Mouse (Mus musculus): Measurements from ENCODE around the gene Ppox. TPM values are rescaled to one million over a fixed set of nuclear protein-coding genes. Genes with fewer than 3 reads are reported as not detected.

The Ppox gene
- total and polyA plus RNA-seq, 2 experiments from 2014 or later, result 23.3 to 30.6 TPM

DNA sequence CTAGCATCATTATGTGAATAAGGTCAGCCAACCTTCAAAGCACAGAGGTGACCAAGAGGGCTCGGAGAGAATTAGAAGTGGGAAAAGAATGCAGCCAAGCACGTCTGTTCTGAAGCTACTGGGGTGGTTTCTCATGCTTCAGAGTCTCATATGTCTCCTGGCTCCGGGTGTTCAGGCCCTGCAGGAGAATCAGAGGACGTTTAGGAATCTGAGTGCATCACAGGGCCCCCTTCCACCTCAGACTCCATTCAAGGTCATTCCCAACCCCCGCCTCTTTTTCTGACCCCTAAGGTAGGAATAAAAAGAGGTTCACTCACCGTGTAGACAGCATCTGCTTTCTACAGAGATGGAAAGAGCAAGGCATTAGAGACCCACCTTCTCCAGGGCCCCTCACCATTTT is 51.2 kb downstream of the Ppox start:
- TF ChIP-seq CTCF (IDR thresholded peaks at IDR 0.05; ENCODE audit: low read depth), result no peak
- Histone ChIP-seq H3K4me1 (ENCODE audit: insufficient read depth) (no peaks in the 10 kb centered on the region), H3K9me3 (ENCODE audit: low read length) (no peaks in the 10 kb centered on the region), H3K36me3 (ENCODE audit: insufficient read depth) (peaks cover 14% of the 10 kb centered on the region), H3K4me2 (ENCODE audit: low read depth) (no peak overlapping the region), H3K27ac (ENCODE audit: low read depth, low read length) (no peak overlapping the region), H3K9ac (no peak overlapping the region), H3K27me3 (ENCODE audit: insufficient read depth, low read length) (no peaks in the 10 kb centered on the region), H3K4me3 (ENCODE audit: low read depth, low read length) (no peak overlapping the region)
- no peak for ATAC-seq
- 35% methylated on average over 6 of the region's 6 CpGs for WGBS
- DNase-seq, result no peak

DNA sequence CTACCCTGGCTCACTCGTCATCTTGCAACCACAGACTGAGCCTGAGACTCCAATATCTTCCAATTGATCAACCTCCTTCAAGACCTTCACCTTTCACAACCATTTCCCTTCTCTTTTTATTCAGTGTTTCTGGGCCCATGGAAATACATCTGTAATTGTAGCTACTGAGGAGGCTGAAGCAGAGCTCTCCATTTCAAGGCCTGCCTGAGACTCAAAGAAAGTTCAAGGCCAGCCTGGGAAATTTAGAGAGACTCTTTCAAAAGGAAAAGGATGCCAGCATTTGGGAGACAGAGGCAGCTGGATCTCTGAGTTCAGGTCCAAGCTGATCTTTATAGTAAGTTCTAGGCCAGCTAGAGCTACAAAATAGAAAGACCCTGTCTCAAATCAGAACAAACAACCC is 53.1 kb downstream of the Ppox start:
- no peaks in the 10 kb centered on the region for H3K27me3 ChIP-seq (ENCODE audit: insufficient read depth, low read length)
- H3K4me2 ChIP-seq (ENCODE audit: low read depth), result no peak overlapping the region
- H3K4me3 ChIP-seq (ENCODE audit: low read depth, low read length), result no peak overlapping the region
- H3K4me1 ChIP-seq (ENCODE audit: insufficient read depth), result no peaks in the 10 kb centered on the region
- ATAC-seq (no peak), DNase-seq (no peak)
- H3K9me3 ChIP-seq (ENCODE audit: low read length), result no peaks in the 10 kb centered on the region
- H3K9ac ChIP-seq, result no peak overlapping the region
- H3K27ac ChIP-seq (ENCODE audit: low read depth, low read length), result no peak overlapping the region
- 86% methylated on average over 1 of the region's 1 CpGs for WGBS
- no peaks in the 10 kb centered on the region for H3K36me3 ChIP-seq (ENCODE audit: insufficient read depth)
- no peak for TF ChIP-seq CTCF (IDR thresholded peaks at IDR 0.05; ENCODE audit: low read depth)

DNA sequence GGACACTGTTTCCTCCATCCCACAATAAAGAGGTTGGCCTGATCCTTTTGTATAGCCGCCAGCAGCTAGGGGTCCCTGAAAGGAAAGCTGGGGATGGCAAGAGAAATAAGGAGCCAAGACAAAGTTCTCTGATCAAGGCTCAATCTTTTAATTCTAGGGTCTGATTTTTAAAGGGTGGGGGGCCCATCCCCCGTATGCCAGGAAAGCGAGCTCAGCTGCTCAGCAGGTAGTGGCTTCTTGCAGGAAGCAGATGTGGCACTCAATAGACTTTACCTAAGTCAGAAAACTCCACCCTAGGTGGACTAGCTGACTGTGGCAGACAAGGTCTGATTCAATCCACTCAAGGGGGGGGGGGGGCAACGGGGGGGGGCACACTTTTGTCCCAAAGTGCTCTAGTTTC is 54.2 kb downstream of the Ppox start:
- H3K4me2 ChIP-seq (ENCODE audit: low read depth), result no peak overlapping the region
- WGBS, result 39% methylated on average over 4 of the region's 4 CpGs
- no peak overlapping the region for H3K27ac ChIP-seq (ENCODE audit: low read depth, low read length)
- no peaks in the 10 kb centered on the region for H3K9me3 ChIP-seq (ENCODE audit: low read length)
- no peak for TF ChIP-seq CTCF (IDR thresholded peaks at IDR 0.05; ENCODE audit: low read depth)
- 0 out of 2 replicates have a peak, but pooled peaks cover under 1% of the 10 kb centered on the region for H3K4me1 ChIP-seq (ENCODE audit: insufficient read depth)
- no peaks in the 10 kb centered on the region for H3K36me3 ChIP-seq (ENCODE audit: insufficient read depth)
- H3K27me3 ChIP-seq (ENCODE audit: insufficient read depth, low read length), result no peaks in the 10 kb centered on the region
- H3K4me3 ChIP-seq (ENCODE audit: low read depth, low read length), result no peak overlapping the region
- no peak overlapping the region for H3K9ac ChIP-seq
- DNase-seq, result no peak
- ATAC-seq, result no peak

Other genes with a start within 250 kb of the Ppox start
- gene Fcgr3, start 216.3 kb downstream of the Ppox start, total RNA-seq (2014; rRNA removed), result 13.5 and 14.9 TPM in 2 replicates
- gene Fcgr3, start 216.3 kb downstream of the Ppox start, polyA plus RNA-seq (2015; fragmentation: Nextera tagmentation; extraction: Ambion mirVana), result 13.9 and 14.6 TPM in 2 replicates
- gene Cfap126, start 167.3 kb downstream of the Ppox start, total RNA-seq (2014; rRNA removed), result 1.7 and 2.4 TPM in 2 replicates
- 11.7 and 13.7 TPM in 2 replicates for gene Cfap126, start 167.3 kb downstream of the Ppox start, polyA plus RNA-seq (2015; fragmentation: Nextera tagmentation; extraction: Ambion mirVana)
- 195 and 197 TPM in 2 replicates for gene Sdhc, start 130.6 kb downstream of the Ppox start, total RNA-seq (2014; rRNA removed)
- 285 and 302 TPM in 2 replicates for gene Sdhc, start 130.6 kb downstream of the Ppox start, polyA plus RNA-seq (2015; fragmentation: Nextera tagmentation; extraction: Ambion mirVana)
- 0.38 TPM in 1 of 2 replicates, not detected in the other for gene Mpz, start 130.5 kb downstream of the Ppox start, total RNA-seq (2014; rRNA removed)
- gene Mpz, start 130.5 kb downstream of the Ppox start, polyA plus RNA-seq (2015; fragmentation: Nextera tagmentation; extraction: Ambion mirVana), result 0.30 and 0.67 TPM in 2 replicates
- gene Pcp4l1, start 84.9 kb downstream of the Ppox start, total RNA-seq (2014; rRNA removed), result 12.3 and 16.2 TPM in 2 replicates
- 31.4 and 33.4 TPM in 2 replicates for gene Pcp4l1, start 84.9 kb downstream of the Ppox start, polyA plus RNA-seq (2015; fragmentation: Nextera tagmentation; extraction: Ambion mirVana)
- gene Nr1i3, start 67.2 kb downstream of the Ppox start, total RNA-seq (2014; rRNA removed), result not detected in 2 replicates
- 0.16 and 0.19 TPM in 2 replicates for gene Nr1i3, start 67.2 kb downstream of the Ppox start, polyA plus RNA-seq (2015; fragmentation: Nextera tagmentation; extraction: Ambion mirVana)
- 46.5 and 62.7 TPM in 2 replicates for gene Tomm40l, start 58.7 kb downstream of the Ppox start, total RNA-seq (2014; rRNA removed)
- gene Tomm40l, start 58.7 kb downstream of the Ppox start, polyA plus RNA-seq (2015; fragmentation: Nextera tagmentation; extraction: Ambion mirVana), result 39.8 and 41.7 TPM in 2 replicates
- 0.92 and 2.0 TPM in 2 replicates for gene Apoa2, start 56.1 kb downstream of the Ppox start, total RNA-seq (2014; rRNA removed)
- gene Apoa2, start 56.1 kb downstream of the Ppox start, polyA plus RNA-seq (2015; fragmentation: Nextera tagmentation; extraction: Ambion mirVana), result 2.7 and 4.0 TPM in 2 replicates
- 7.6 and 11.2 TPM in 2 replicates for gene Fcer1g, start 46.8 kb downstream of the Ppox start, total RNA-seq (2014; rRNA removed)
- 33.2 and 37.9 TPM in 2 replicates for gene Fcer1g, start 46.8 kb downstream of the Ppox start, polyA plus RNA-seq (2015; fragmentation: Nextera tagmentation; extraction: Ambion mirVana)
- 4.5 and 5.9 TPM in 2 replicates for gene Adamts4, start 30.8 kb downstream of the Ppox start, total RNA-seq (2014; rRNA removed)
- 2.6 and 5.6 TPM in 2 replicates for gene Adamts4, start 30.8 kb downstream of the Ppox start, polyA plus RNA-seq (2015; fragmentation: Nextera tagmentation; extraction: Ambion mirVana)
- 203 and 270 TPM in 2 replicates for gene Ndufs2, start 29.8 kb downstream of the Ppox start, total RNA-seq (2014; rRNA removed)
- gene Ndufs2, start 29.8 kb downstream of the Ppox start, polyA plus RNA-seq (2015; fragmentation: Nextera tagmentation; extraction: Ambion mirVana), result 219 and 243 TPM in 2 replicates
- gene B4galt3, start 10.9 kb downstream of the Ppox start, total RNA-seq (2014; rRNA removed), result 75.1 and 99.3 TPM in 2 replicates
- 104 and 115 TPM in 2 replicates for gene B4galt3, start 10.9 kb downstream of the Ppox start, polyA plus RNA-seq (2015; fragmentation: Nextera tagmentation; extraction: Ambion mirVana)
- 56.8 and 66.5 TPM in 2 replicates for gene Usp21, start 6.8 kb upstream of the Ppox start, total RNA-seq (2014; rRNA removed)
- gene Usp21, start 6.8 kb upstream of the Ppox start, polyA plus RNA-seq (2015; fragmentation: Nextera tagmentation; extraction: Ambion mirVana), result 66.4 and 80.4 TPM in 2 replicates
- 96.6 and 123 TPM in 2 replicates for gene Ufc1, start 13.8 kb upstream of the Ppox start, total RNA-seq (2014; rRNA removed)
- 133 and 150 TPM in 2 replicates for gene Ufc1, start 13.8 kb upstream of the Ppox start, polyA plus RNA-seq (2015; fragmentation: Nextera tagmentation; extraction: Ambion mirVana)
- gene Dedd, start 48.0 kb upstream of the Ppox start, total RNA-seq (2014; rRNA removed), result 22.5 and 31.1 TPM in 2 replicates
- gene Dedd, start 48.0 kb upstream of the Ppox start, polyA plus RNA-seq (2015; fragmentation: Nextera tagmentation; extraction: Ambion mirVana), result 42.2 and 44.6 TPM in 2 replicates
- gene Nit1, start 64.5 kb upstream of the Ppox start, total RNA-seq (2014; rRNA removed), result 44.9 and 47.6 TPM in 2 replicates
- gene Nit1, start 64.5 kb upstream of the Ppox start, polyA plus RNA-seq (2015; fragmentation: Nextera tagmentation; extraction: Ambion mirVana), result 42.1 and 48.1 TPM in 2 replicates
- gene Pfdn2, start 64.5 kb upstream of the Ppox start, total RNA-seq (2014; rRNA removed), result 18.2 and 27.0 TPM in 2 replicates
- 143 and 146 TPM in 2 replicates for gene Pfdn2, start 64.5 kb upstream of the Ppox start, polyA plus RNA-seq (2015; fragmentation: Nextera tagmentation; extraction: Ambion mirVana)
- 4.3 and 5.0 TPM in 2 replicates for gene Klhdc9, start 79.6 kb upstream of the Ppox start, total RNA-seq (2014; rRNA removed)
- 5.1 and 6.9 TPM in 2 replicates for gene Klhdc9, start 79.6 kb upstream of the Ppox start, polyA plus RNA-seq (2015; fragmentation: Nextera tagmentation; extraction: Ambion mirVana)
- 1.0 and 2.0 TPM in 2 replicates for gene Nectin4, start 88.9 kb upstream of the Ppox start, total RNA-seq (2014; rRNA removed)
- 1.3 and 1.8 TPM in 2 replicates for gene Nectin4, start 88.9 kb upstream of the Ppox start, polyA plus RNA-seq (2015; fragmentation: Nextera tagmentation; extraction: Ambion mirVana)
- gene Arhgap30, start 107.8 kb upstream of the Ppox start, total RNA-seq (2014; rRNA removed), result 0.69 and 0.81 TPM in 2 replicates
- 0.53 and 0.65 TPM in 2 replicates for gene Arhgap30, start 107.8 kb upstream of the Ppox start, polyA plus RNA-seq (2015; fragmentation: Nextera tagmentation; extraction: Ambion mirVana)
- gene Usf1, start 130.1 kb upstream of the Ppox start, total RNA-seq (2014; rRNA removed), result 168 and 183 TPM in 2 replicates
- 198 and 200 TPM in 2 replicates for gene Usf1, start 130.1 kb upstream of the Ppox start, polyA plus RNA-seq (2015; fragmentation: Nextera tagmentation; extraction: Ambion mirVana)
- gene Tstd1, start 137.7 kb upstream of the Ppox start, total RNA-seq (2014; rRNA removed), result 1.3 and 2.0 TPM in 2 replicates
- 1.9 and 3.1 TPM in 2 replicates for gene Tstd1, start 137.7 kb upstream of the Ppox start, polyA plus RNA-seq (2015; fragmentation: Nextera tagmentation; extraction: Ambion mirVana)
- gene F11r, start 156.3 kb upstream of the Ppox start, total RNA-seq (2014; rRNA removed), result 3.6 and 6.2 TPM in 2 replicates
- 4.6 and 7.8 TPM in 2 replicates for gene F11r, start 156.3 kb upstream of the Ppox start, polyA plus RNA-seq (2015; fragmentation: Nextera tagmentation; extraction: Ambion mirVana)
- 12.2 and 13.4 TPM in 2 replicates for gene Alyref2, start 222.3 kb upstream of the Ppox start, total RNA-seq (2014; rRNA removed)
- gene Alyref2, start 222.3 kb upstream of the Ppox start, polyA plus RNA-seq (2015; fragmentation: Nextera tagmentation; extraction: Ambion mirVana), result 17.5 and 20.8 TPM in 2 replicates

Data from forebrain, postnatal 0 days (tissue).